ENCODE assay signal across 19 mouse cellular contexts in the genomic region with DNA sequence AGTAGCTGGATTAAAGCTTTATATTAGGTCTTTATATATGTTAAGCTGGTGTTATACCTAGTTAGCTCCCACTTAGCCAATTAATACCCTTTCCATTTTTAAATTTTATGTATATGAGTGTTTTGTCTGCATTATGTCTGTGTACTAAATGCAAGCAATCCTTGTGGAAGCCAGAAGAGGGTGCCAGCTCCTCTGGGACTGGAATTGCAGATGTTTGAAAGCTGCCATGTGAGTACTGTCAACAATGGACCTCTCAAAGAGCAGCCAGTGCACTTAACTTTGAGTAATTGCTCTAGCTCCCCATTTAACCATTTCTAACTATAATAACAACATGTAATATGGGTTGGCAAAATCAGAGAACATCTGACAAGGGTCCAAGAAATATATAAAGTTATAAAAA.
DNase-seq lines count a peak whose midpoint lies in the region; ATAC-seq and TF ChIP-seq lines count a peak whose summit lies in the region.
"Had no signal": no experiment of that assay in that cellular context is flagged by ENCODE, and none has a peak within 500 bp of the region (broad histone marks: within the 10 kb centered on the region; RNA-seq: fewer than 3 reads in every experiment).

No protein-coding gene starts in this region.

- no peak overlapping the region for H3K4me2 ChIP-seq in liver, postnatal 0 days (ENCODE audit: low read depth, low read length)
- H3K4me2 ChIP-seq in liver, embryonic 12.5 days: no peak overlapping the region
- H3K4me2 ChIP-seq: embryonic facial prominence, embryonic 13.5 days; hindbrain, embryonic 12.5 days; limb, embryonic 12.5 days; midbrain, embryonic 11.5 days; neural tube, embryonic 13.5 days had no signal

- H3K36me3 ChIP-seq in liver, postnatal 0 days (replicated peaks; ENCODE audit: insufficient read depth, low read length): no peaks in the 10 kb centered on the region; the same call in 1 of the 2 replicates
- peaks cover 10% of the 10 kb centered on the region for H3K36me3 ChIP-seq in liver, embryonic 12.5 days
- H3K36me3 ChIP-seq in MEL (ENCODE audit: control insufficient read depth in 1 of 2, insufficient read depth in 2 of 2, low read length in 2 of 2): peaks cover 0 to 6% of the 10 kb centered on the region in 2 experiments; a peak in 1 of 4 replicates

- TF ChIP-seq CTCF in liver, postnatal 0 days (IDR thresholded peaks at IDR 0.05; ENCODE audit: low read depth): peak; percentile 29; the same call in 1 of the 2 replicates
- TF ChIP-seq CTCF in MEL (IDR thresholded peaks at IDR 0.05 in 2 of 3, conservative IDR thresholded peaks at IDR 0.05 in 1 of 3; ENCODE audit: control insufficient read depth in 1 of 3, insufficient read depth in 1 of 3, low read depth in 2 of 3, low read length in 3 of 3, poor library complexity in 1 of 3, severe bottlenecking in 1 of 3): peak in 1 of 3 experiments; percentile 37; a peak in 2 of 6 replicates

- no peaks in the 10 kb centered on the region for H3K9me3 ChIP-seq in liver, postnatal 0 days (ENCODE audit: low read length)
- H3K9me3 ChIP-seq in liver, embryonic 12.5 days (replicated peaks): no peaks in the 10 kb centered on the region
- no peaks in the 10 kb centered on the region for H3K9me3 ChIP-seq in MEL (replicated peaks; ENCODE audit: insufficient read depth, low read length)
- H3K9me3 ChIP-seq: embryonic facial prominence, embryonic 13.5 days; hindbrain, embryonic 12.5 days; limb, embryonic 12.5 days; neural tube, embryonic 13.5 days had no signal

- H3K27ac ChIP-seq in liver, postnatal 0 days (ENCODE audit: low read depth): no peak overlapping the region
- no peak overlapping the region for H3K27ac ChIP-seq in liver, embryonic 12.5 days
- H3K27ac ChIP-seq in MEL (ENCODE audit: control insufficient read depth, low read depth, low read length): no peak overlapping the region
- H3K27ac ChIP-seq: embryonic facial prominence, embryonic 13.5 days; hindbrain, embryonic 12.5 days; limb, embryonic 12.5 days; liver, embryonic 14.5 days; neural tube, embryonic 13.5 days had no signal

- no peaks in the 10 kb centered on the region for H3K79me2 ChIP-seq in MEL (ENCODE audit: control insufficient read depth, insufficient read depth, low read length, poor library complexity)

- no peak for TF ChIP-seq EP300 in liver, postnatal 0 days (IDR thresholded peaks at IDR 0.05; ENCODE audit: low read depth)
- TF ChIP-seq EP300 in MEL (IDR thresholded peaks at IDR 0.05; ENCODE audit: low read depth in 1 of 2, low read length in 2 of 2): no peak

- H3K27me3 ChIP-seq in liver, postnatal 0 days (ENCODE audit: insufficient read depth, low read length): no peaks in the 10 kb centered on the region
- no peaks in the 10 kb centered on the region for H3K27me3 ChIP-seq in liver, embryonic 12.5 days (replicated peaks)
- no peaks in the 10 kb centered on the region for H3K27me3 ChIP-seq in MEL (ENCODE audit: control insufficient read depth in 1 of 2, insufficient read depth in 2 of 2, low read length in 2 of 2)
- H3K27me3 ChIP-seq: embryonic facial prominence, embryonic 13.5 days; hindbrain, embryonic 12.5 days; limb, embryonic 12.5 days; neural tube, embryonic 13.5 days had no signal

- DNase-seq in embryo, embryonic 11 days: peak; percentile 14
- DNase-seq in embryo, embryonic 9.5 days (ENCODE audit: extremely low spot score): no peak
- DNase-seq in liver, postnatal 0 days: no peak
- DNase-seq in MEL (ENCODE audit: low read depth, low spot score): peak; percentile 13
- DNase-seq in adrenal gland, postnatal 10 days: no peak
- no peak for DNase-seq in cerebellum, postnatal 25 days
- DNase-seq: cerebellum, postnatal 36 days; gastrocnemius, postnatal 10 days; kidney, postnatal 10 days; spleen, adult 18-20 months; thymus, postnatal 14 days had no signal

- no peak for TF ChIP-seq POLR2A in MEL (IDR thresholded peaks at IDR 0.05; ENCODE audit: control insufficient read depth in 1 of 2, insufficient read depth in 1 of 2, low read depth in 1 of 2, low read length in 2 of 2, poor library complexity in 1 of 2)

- peak; percentile 31 for TF ChIP-seq RAD21 in MEL (IDR thresholded peaks at IDR 0.05; ENCODE audit: low read depth, low read length)

- no peaks in the 10 kb centered on the region for H3K4me1 ChIP-seq in liver, postnatal 0 days (ENCODE audit: insufficient read depth)
- no peaks in the 10 kb centered on the region for H3K4me1 ChIP-seq in liver, embryonic 12.5 days
- no peaks in the 10 kb centered on the region for H3K4me1 ChIP-seq in MEL (ENCODE audit: control insufficient read depth in 1 of 2, insufficient read depth in 2 of 2, low read length in 2 of 2)
- H3K4me1 ChIP-seq: embryonic facial prominence, embryonic 13.5 days; hindbrain, embryonic 12.5 days; neural tube, embryonic 13.5 days had no signal

- H3K9ac ChIP-seq in liver, postnatal 0 days (replicated peaks): no peak overlapping the region
- H3K9ac ChIP-seq in liver, embryonic 12.5 days: no peak overlapping the region
- H3K9ac ChIP-seq in MEL (ENCODE audit: control insufficient read depth, low read depth, low read length, poor library complexity, severe bottlenecking): no peak overlapping the region
- H3K9ac ChIP-seq: embryonic facial prominence, embryonic 13.5 days; hindbrain, embryonic 12.5 days; limb, embryonic 12.5 days; liver, embryonic 14.5 days; neural tube, embryonic 13.5 days had no signal

- no peak for ATAC-seq in liver, postnatal 0 days
- ATAC-seq in liver, embryonic 12.5 days: no peak
- ATAC-seq in megakaryocyte progenitor cell, adult 5-6 weeks (replicated peaks; ENCODE audit: poor library complexity): 0 out of 2 replicates have a peak, but pooled peaks have one; percentile 39

- no peak overlapping the region for H3K4me3 ChIP-seq in liver, postnatal 0 days (ENCODE audit: low read depth, low read length)
- H3K4me3 ChIP-seq in liver, embryonic 12.5 days: no peak overlapping the region
- no peak overlapping the region for H3K4me3 ChIP-seq in MEL (ENCODE audit: control insufficient read depth in 1 of 2, insufficient read depth in 1 of 2, low read depth in 2 of 2, low read length in 2 of 2)
- H3K4me3 ChIP-seq: embryonic facial prominence, embryonic 13.5 days; hindbrain, embryonic 12.5 days; limb, embryonic 12.5 days; neural tube, embryonic 13.5 days had no signal

TF ChIP-seq in MEL, 35 proteins besides CTCF, POLR2A, EP300 and RAD21:
- TF ChIP-seq HCFC1 (IDR thresholded peaks at IDR 0.05; ENCODE audit: low read depth, low read length) (no peak), SMC3 (IDR thresholded peaks at IDR 0.05; ENCODE audit: low read depth, low read length) (peak; percentile 49)
TF ChIP-seq in MEL: peak in this region for 1.

Comparison
In these comparisons a context has a peak if more than half of its experiments do, and no peak if none do; other contexts are left out.
1. DNase-seq: peak in embryo, embryonic 11 days (single experiment) and MEL (single experiment); none in embryo, embryonic 9.5 days (single experiment), liver, postnatal 0 days (single experiment), adrenal gland, postnatal 10 days (single experiment) and cerebellum, postnatal 25 days (0 of 2).